Mouse (Mus musculus) layer of hippocampus, adult 8-10 months (tissue): ENCODE data around the gene A830018L16Rik. TPM values are rescaled to one million over a fixed set of nuclear protein-coding genes. Genes with fewer than 3 reads are reported as not detected.
A peak's percentile ranks its signal among the peaks of the same experiment; 100 is the strongest.

Experiments used
- DNase-seq, 2 experiments: peaks; one replicate each; pipeline ENCODE4 v3.0.0; 2022; ENCODE audit warnings: low spot score in 2 of 2
- total RNA-seq, 4 experiments: library from RNA; stranded (reverse); gene quantifications; 2 replicates each; pipeline ENCODE4 v1.2.4; 2022

Gene A830018L16Rik
- total RNA-seq, 4 experiments from 2014 or later, result 90.5 to 119 (median 97.1) TPM

DNA sequence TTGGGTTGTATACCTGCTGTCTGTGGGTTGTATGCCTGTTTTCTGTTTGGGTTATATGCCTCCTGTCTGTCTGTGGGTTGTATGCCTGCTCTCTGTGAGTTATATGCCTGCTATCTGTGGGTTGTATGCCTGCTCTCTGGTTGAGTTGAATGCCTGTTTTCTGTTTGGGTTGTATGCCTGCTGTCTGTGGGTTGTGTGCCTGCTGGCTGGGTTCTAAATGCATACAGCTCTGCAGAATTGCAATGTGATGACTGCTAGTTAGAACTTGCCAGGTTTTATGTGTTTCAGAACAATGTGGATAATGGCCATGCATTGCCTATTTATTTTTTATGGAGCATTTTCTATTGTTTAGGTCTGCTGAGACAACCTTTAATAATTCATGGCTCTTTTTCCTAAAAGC, 236.2 kb downstream of the A830018L16Rik start:
- DNase-seq, result peak; percentile 20 to 22

DNA sequence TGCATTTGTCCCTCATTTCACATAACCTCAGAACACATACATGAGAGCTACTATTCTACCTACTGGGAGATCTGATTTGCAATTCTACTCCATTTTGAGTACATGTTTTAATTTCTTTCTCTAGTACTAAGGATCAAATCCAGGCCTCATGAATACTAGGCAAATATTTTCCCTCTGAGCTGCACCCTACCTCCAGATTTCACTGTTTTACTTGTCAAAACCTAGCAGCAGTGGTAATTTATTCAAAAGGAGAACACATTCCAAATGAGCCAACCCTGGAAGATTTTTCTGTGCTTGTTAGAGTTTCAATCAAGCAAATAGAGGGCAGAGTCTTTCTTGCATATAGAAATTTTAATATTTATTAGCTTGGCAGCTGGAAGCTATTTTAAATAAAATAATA, 238.9 kb downstream of the A830018L16Rik start:
- no peak for DNase-seq

- DNase-seq, result peak in 1 of 2 experiments; percentile 8
These were observed 243.6 kb downstream of the A830018L16Rik start for GRCm38 (mm10) chr1:11657341-11658060.

DNA sequence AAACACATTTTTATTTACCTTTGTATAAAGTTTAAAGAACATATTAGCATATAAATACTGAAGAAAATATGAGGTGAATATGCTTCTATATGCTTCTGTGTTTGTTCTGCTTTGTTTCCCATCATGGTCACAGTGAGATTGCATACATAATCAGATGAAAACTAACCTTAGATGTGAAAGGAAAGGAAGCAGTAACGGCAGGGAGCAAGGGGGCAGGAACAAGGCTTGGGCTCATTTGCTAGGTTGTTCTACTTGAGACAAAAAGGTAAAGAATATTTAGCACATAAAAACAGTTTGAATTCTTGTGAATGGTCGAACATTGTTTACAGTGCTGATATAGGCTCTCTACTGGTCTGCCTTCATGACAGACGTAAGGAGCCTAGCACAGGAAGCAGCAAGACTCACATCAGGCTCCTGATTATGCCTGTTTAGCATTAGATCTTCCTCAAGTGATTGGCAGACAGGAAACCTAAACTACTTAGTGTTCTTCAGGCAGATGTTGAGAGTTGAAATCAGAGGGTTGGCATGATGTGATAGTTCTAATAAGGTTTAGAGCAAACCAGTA, 244.2 kb downstream of the A830018L16Rik start:
- no peak for DNase-seq

DNA sequence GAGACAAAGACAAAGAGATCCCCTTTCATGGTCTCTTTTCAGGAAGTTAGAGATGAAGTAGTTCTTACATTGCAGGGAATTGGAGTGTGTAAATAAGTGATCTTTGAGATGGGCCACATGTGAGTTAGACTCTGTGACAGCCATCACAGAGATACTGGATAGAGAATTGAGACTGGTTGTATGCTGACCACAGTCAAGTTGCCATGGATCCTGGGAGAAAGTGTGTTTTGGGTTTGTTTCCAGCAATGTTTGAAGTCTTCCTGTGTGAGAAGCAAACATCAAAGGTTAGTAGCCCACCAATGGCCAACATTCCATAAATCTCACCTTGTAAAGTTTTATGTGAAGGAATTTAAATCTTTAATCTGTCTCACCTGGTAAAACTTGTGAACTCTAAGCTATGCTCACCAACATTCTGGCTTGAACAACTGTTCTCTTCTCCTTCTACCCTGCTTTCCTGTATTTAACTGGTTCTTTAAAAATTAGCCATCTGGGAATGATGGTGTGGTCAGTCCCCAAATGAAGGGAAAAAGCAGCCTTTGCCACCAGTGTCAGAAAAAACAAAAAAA, 330.9 kb downstream of the A830018L16Rik start:
- no peak for DNase-seq

DNA sequence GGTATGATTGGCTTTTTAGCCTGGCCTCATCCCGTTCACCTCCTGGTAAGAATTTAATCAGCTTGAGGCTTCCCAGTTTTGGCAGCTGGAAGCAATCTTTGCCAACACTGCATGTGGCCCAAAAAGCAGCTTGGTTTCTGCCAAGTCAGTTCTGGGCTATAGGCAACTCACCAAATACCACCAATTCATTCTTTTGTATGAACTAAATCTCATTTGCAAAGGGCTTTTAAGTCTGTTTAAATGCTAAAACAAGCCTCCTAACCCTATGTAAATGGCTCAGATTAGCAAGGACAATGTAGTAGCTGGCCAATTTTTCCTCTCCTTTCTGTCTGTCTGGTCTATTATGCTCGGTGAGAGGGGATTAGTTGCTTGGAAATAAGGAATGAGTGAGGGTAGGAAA, 334.5 kb downstream of the A830018L16Rik start:
- peak in 1 of 2 experiments; percentile 4 for DNase-seq

DNA sequence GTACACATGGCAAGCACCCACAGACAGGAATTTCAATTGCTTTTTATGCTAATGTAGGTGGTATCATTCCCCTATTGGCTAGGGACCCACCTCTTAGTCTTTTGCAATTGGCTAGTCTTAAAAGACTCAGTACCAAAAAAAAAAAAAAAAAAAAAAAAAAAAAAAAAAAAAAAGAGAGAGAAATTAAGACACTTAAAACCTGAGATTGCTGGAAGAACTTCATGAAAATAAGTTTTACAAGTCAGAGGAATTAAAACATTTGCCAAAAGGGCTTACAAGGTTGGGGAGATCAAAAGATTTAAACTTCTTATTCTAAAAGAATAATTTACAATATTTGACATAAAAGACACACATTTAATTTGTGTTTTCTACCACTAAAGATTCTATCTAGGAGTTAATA, 336.2 kb downstream of the A830018L16Rik start:
- no peak for DNase-seq

- DNase-seq, result peak in 1 of 2 experiments; percentile 3
These were observed 336.7 kb downstream of the A830018L16Rik start for GRCm38 (mm10) chr1:11750607-11751006.

DNA sequence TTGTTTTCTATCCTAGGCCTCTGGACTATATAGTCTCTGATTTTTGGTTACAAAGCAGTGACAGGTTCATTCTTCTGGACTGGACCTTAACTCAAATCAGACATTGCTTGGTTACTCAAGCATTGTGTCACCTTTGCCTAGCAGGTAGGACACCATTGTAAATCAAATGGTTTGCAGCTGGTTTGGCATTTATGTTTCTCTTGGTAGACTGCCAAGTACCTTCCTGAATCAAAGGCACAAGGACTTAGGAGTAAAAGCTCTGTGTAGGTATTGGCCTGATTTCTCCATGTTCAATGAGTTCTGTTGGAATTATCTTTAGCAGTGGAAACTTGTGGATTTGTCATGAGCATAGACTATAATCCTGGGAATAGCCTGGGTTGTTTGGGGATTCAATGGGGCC, 338.1 kb downstream of the A830018L16Rik start:
- DNase-seq, result no peak

DNA sequence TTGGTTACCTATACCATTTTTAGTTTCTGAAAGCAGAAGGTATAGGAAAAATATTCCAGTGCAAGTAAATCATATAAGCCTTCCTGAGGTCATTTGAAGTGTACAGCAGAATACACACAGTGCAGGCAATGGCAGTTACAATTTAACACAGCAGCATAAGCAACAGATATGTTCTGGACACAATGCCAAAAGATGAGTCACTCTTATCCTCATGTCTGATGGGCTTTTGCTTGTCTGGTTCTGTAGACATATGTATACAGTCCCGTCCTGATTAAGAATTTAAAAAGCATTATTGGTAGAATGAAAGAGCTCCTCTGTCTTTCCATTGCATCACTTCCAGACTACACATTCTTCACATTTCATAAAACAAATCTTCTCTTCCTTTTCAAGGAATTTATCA, 374.4 kb downstream of the A830018L16Rik start:
- DNase-seq, result no peak

DNA sequence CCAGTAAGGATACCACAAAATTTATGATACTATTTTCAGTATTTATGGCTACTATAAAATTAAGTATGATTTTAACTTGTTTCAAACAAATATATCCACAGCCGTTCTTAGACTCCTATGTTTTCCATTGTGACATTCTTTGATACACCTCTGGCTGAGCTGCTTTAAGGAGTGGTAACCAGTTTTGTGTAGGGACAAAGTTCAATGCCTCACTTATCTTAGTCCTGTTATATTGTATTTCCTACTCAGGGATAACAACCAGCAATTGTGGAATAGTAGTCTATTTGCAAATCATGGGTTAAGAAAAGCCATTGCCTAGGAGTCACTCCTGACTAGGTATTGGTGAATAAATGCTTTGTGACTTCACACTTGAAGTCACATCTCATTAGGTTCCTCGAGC, 378.9 kb downstream of the A830018L16Rik start:
- no peak for DNase-seq

DNA sequence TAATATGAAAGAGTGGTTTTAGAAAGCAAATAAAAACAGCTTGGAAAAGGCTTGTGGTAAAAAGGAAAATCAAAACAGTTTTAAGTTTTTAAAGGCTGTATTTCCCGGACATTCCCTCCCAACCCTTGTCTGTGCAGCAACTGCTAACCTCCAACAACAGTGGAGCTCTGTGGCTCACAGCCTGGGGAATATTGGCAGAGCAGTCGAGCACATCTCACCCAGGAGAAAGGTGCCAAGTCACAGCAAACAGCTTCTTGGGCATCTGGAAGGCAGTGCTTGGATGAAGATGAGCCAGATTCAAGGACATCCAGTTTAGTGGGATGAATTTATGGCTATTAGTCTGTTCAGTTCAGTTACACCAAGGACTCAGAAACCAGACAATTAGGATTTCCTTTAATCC, 381.8 kb downstream of the A830018L16Rik start:
- DNase-seq, result peak; percentile 10 to 11

GRCm38 (mm10) chr1:11872847-11873246, 458.9 kb downstream of the A830018L16Rik start:
- no peak for DNase-seq

GRCm38 (mm10) chr1:11873573-11873972, 459.7 kb downstream of the A830018L16Rik start:
- DNase-seq, result no peak

DNA sequence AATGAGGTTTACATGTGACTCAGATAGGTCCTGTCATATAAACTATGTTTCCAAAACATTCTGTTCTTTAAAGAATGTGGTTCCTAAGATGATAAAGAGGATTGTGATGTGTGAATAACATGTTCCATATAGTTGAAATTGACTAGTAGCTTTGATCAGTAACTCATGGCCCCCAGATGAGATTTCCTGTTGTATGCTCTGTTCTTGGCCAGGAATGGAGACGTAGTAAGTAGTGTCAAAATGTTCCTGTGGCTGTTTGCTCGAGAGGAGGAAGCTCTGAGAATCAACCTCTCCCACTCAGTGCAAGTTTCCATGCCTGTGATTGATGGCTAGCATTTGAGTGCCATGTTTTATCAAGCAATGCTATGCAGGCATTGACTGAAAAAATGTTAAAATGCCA, 467.8 kb downstream of the A830018L16Rik start:
- no peak for DNase-seq

DNA sequence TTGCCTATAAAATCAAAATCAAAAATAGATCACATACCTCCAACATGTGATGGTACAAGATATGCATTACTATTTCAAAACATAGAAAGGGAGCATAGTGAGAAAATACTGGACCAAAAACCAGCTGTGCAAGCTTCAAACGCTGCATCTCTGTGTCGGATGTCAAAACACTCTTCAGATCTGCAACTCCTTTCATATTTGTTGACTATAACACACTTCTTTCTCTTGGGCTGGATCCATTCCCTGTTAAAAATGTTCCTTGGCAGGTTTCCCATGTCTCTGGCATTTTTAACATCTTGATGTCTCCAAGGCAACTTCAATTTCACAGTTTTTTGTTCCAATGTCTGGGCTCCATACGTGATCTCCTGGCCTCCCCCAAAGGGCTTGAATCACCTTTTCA, 481.8 kb downstream of the A830018L16Rik start:
- DNase-seq, result no peak

GRCm38 (mm10) chr1:11915873-11916272, 502.0 kb downstream of the A830018L16Rik start:
- DNase-seq, result no peak

- DNase-seq, result no peak
These were observed 523.1 kb downstream of the A830018L16Rik start for GRCm38 (mm10) chr1:11936984-11937383.

DNA sequence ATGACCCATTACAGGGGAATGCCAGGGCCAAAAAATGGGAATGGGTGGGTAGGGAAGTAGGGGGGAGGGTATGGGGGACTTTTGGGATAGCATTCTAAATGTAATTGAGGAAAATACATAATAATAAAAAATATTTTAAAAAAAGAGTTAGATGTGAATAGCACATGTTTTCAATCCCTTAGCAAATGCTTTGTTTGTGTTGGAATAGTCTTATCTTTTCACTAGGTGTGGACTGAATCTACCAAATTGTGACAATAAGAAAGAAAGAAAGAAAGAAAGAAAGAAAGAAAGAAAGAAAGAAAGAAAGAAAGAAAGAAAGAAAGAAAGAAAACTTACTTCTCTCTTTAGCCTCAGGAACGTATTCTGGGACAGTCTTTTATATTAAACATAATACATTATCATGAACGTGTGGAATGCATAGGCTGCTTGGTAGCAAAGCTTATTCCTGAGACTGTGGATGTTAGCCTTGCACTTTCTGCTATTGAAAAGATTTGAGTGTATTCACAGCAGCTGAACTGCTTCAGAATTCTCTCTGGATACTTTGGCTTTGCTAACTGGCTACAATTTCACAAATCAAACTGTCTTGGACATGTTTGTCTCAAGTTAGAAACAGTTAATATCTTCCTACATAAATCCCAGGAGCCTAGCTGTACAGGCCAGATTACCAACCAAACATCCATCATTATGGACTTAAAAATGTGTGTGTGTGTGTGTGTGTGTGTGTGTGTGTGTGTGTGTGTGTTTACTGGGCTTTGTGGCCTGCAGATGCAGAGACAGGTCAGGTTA, 545.7 kb downstream of the A830018L16Rik start:
- no peak for DNase-seq

- DNase-seq, result no peak
These were observed 568.8 kb downstream of the A830018L16Rik start for GRCm38 (mm10) chr1:11982590-11983136.

DNA sequence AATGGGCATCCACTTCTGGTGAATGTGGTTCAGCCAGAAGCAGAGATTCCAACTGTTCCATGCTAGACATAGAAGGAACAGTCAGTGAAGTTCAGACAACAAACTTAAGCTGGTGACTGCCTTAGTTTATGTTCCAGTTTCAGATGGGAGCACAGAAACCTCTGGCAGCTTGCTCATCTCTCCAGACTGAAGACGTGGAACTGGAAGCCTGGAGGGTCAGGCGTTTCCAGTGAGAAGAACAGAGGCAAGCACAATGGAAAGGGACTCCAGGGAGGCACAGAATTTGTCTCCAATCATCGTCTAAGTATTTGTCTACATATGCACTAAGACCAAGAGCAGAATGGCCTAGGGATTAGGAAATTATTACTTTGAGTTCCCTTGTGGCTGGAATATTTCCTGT, 576.1 kb downstream of the A830018L16Rik start:
- DNase-seq, result no peak
